Mouse (Mus musculus) kidney, postnatal 10 days (tissue): ENCODE data around the gene Saal1.
"Not testable (repeated sequence)": the region's sequence is repeated elsewhere in the genome, so short reads cannot be mapped to it uniquely, and the experiment has no call there.

Experiments used
- DNase-seq: peaks from one replicate; pipeline ENCODE4 v3.0.0; 2021; ENCODE audit warnings: mixed read lengths

Saal1 gene

GRCm38 (mm10) chr7:46710390-46710844 lies at the start of gene Saal1:
TSS of gene Saal1 (minus strand) at chr7:46710680.
- peak; percentile 93 for DNase-seq

- DNase-seq: no peak
Measured at GRCm38 (mm10) chr7:46751490-46751889, 41.0 kb upstream of the Saal1 start, which contains the start of gene Saa2. TSS of gene Saa2 (plus strand) at chr7:46751790.

GRCm38 (mm10) chr7:46748459-46748858 lies 38.0 kb upstream of the Saal1 start:
- DNase-seq: no peak

GRCm38 (mm10) chr7:46746381-46746780 lies 35.9 kb upstream of the Saal1 start:
- DNase-seq: no peak

- no peak for DNase-seq
Measured at GRCm38 (mm10) chr7:46745816-46746215, 35.3 kb upstream of the Saal1 start.

GRCm38 (mm10) chr7:46742880-46743279 lies 32.4 kb upstream of the Saal1 start, which contains the start of gene Saa1:
TSS of gene Saa1 (minus strand) at chr7:46742980.
- DNase-seq: not testable (repeated sequence)

- not testable (repeated sequence) for DNase-seq
Measured at GRCm38 (mm10) chr7:46740041-46740440, 29.6 kb upstream of the Saal1 start.

- DNase-seq: no peak
Measured at GRCm38 (mm10) chr7:46738561-46739460, 28.3 kb upstream of the Saal1 start.

GRCm38 (mm10) chr7:46734983-46735382 lies 24.5 kb upstream of the Saal1 start:
- DNase-seq: no peak

GRCm38 (mm10) chr7:46732458-46732857 lies 22.0 kb upstream of the Saal1 start, which contains the start of gene Saa4:
TSS of gene Saa4 (minus strand) at chr7:46732603.
- DNase-seq: no peak

GRCm38 (mm10) chr7:46727584-46727983 lies 17.1 kb upstream of the Saal1 start:
- DNase-seq: no peak

GRCm38 (mm10) chr7:46724396-46724795 lies 13.9 kb upstream of the Saal1 start:
- DNase-seq: no peak

- peak; percentile 47 for DNase-seq
Measured at GRCm38 (mm10) chr7:46723849-46724248, 13.4 kb upstream of the Saal1 start.

- DNase-seq: no peak
Measured at GRCm38 (mm10) chr7:46723354-46723753, 12.9 kb upstream of the Saal1 start.

- no peak for DNase-seq
Measured at GRCm38 (mm10) chr7:46720460-46720859, 10.0 kb upstream of the Saal1 start.

GRCm38 (mm10) chr7:46719526-46719925 lies 9.0 kb upstream of the Saal1 start:
- no peak for DNase-seq

GRCm38 (mm10) chr7:46718591-46719270 lies 8.3 kb upstream of the Saal1 start:
- DNase-seq: no peak

GRCm38 (mm10) chr7:46716897-46717296 lies 6.4 kb upstream of the Saal1 start:
- peak; percentile 21 for DNase-seq

GRCm38 (mm10) chr7:46715600-46715999 lies 5.1 kb upstream of the Saal1 start, which contains the start of gene Saa3:
TSS of gene Saa3 (minus strand) at chr7:46715700.
- no peak for DNase-seq

- peak; percentile 75 for DNase-seq
Measured at GRCm38 (mm10) chr7:46714518-46714917, 4.0 kb upstream of the Saal1 start.

GRCm38 (mm10) chr7:46712250-46712649 lies 1.8 kb upstream of the Saal1 start:
- no peak for DNase-seq

GRCm38 (mm10) chr7:46700521-46701025 lies 9.9 kb downstream of the Saal1 start:
- no peak for DNase-seq

- DNase-seq: no peak
Measured at GRCm38 (mm10) chr7:46696754-46697153, 13.7 kb downstream of the Saal1 start.
